Mouse (Mus musculus) layer of hippocampus, adult 9-10 months (tissue): ENCODE measurements around the gene Gm20671.
"Not testable (repeated sequence)": the region's sequence is repeated elsewhere in the genome, so short reads cannot be mapped to it uniquely, and the experiment has no call there.

Experiments used
- DNase-seq: peaks from one replicate; pipeline ENCODE4 v3.0.0; 2022; ENCODE audit warnings: low spot score

Gene Gm20671

DNA sequence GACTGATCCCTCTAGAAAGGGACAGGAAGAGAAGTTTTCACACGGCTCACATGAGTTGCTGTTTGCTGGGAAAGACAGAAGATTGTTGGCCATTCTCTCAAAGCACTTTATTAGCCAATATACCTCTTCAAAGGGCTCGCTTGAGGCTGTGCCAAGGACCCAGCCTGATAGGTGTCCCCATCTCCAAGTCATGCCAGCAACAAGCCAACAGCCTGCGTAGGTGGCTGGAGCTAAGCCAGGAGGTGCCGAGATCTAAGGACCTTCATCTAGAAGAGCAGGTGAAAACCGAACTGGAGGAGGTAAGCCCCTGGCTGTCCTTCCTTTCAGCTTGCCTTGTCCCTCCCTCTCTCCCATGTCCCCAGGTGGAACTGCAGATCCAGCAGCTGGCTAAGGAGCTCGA lies 91.1 kb downstream of the Gm20671 start:
- no peak for DNase-seq

DNA sequence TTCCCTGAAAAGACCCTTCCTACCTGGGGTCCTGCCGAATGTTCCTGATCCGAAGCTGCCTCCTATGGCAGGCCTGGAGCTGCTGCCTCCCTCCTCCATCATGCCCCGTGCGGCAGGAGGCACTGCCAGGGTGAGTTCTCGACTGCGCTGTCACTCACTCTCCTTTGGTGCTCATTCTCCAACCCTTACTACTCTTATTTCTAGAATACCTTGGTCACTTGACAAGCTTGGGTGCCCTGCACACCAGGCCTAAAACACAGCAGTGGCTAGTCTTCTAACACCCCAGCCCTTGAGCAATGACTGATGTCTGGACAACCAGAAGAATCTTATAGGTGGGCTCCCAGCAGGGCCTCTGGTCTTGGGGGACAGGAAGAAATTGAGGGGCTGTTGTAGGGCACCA lies 93.0 kb downstream of the Gm20671 start:
- DNase-seq, result not testable (repeated sequence)

DNA sequence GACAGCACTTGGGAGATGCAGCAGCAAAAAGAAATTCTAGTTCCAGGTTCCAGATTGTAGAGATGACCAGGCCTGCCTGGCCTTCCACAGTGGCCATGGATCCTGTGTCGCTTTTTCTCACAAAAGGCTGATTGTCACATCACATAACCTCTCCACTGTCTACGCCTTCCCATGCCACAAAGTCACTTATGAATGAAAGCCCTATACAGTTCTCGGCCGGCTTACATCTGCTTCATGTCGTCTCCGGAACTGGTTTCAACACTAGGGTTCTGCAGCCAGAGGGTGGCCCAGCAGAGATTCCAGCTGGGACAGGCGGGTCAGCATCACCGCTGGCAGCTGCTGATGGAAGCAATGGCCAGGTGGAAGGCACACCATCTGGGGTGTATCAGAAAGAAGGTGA lies 98.1 kb downstream of the Gm20671 start:
- no peak for DNase-seq

DNA sequence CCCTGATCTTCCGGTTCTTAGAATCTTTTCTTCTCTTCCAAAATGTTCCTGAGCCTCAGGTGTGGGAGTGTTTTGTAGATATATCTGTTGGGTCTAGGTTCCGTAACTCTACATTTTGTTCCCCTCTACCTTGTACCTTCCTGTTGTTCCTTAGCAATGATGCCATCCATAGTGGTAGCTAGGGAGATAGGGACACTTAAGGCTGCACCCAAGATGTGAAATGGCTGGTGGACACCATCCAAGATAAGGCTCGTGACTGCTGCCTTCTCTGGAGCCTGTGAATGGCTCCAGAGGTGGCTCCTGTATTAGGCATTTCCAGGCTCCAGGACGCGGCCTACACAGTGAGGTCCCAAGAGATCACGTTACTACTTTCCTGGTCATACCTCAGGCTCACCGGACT lies 98.6 kb downstream of the Gm20671 start:
- no peak for DNase-seq

DNA sequence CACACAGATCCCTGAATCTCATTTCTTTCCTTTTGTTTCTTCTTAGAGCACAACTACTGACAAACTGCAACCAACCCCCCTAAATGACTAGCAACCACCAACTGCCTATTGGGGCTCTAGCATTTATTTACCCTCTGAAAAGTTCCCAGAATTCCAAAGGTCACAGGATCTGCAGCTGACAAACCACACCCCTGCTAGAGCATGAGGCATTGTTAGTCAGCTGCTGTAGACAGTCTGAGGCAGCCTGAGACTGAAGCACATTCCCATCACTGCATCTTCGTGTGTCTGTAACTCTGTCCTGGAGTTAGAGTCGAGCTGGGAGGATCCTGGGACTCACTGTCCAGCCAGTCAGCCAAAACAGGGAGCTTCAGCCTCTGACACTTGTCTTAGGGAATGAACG lies 101.5 kb downstream of the Gm20671 start:
- not testable (repeated sequence) for DNase-seq

DNA sequence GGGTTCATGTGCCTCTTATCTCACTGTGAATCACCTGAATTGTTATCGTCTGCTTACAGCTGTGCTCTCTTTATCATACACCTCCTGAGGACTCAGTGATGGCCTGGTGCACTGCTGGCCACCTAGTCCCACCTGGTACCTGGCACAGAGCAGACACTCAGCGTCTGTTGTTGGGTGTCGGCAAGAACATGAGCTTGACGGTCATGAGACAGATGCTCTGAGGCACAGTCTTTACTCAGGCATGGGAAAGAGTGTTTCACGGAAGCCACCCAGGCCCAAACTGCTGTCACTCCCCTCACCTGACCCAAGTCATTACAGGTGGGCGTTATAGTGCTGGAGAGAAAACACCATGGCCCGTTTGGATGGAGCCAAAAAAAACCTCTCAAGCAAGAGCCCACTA lies 102.9 kb downstream of the Gm20671 start:
- no peak for DNase-seq

DNA sequence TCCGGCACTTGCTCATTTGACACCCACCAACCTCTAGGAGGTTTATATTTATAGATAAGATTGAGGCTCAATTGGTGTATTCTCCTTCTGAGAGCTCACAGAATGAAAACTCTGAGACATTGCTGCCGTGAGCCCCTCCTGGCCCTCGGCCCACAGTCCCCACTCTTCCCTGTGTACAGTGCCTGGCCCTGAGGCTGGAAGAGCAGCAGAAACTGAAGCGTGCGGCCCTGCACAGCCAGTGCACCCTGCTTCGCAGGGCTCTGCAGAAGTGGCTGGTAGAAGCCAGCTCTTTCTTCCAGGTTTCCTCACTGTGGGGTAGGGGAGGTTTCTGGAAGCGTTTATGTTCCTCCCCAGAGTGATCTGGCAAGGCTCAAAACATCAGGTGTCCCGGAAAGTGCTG lies 104.2 kb downstream of the Gm20671 start:
- DNase-seq, result not testable (repeated sequence)

DNA sequence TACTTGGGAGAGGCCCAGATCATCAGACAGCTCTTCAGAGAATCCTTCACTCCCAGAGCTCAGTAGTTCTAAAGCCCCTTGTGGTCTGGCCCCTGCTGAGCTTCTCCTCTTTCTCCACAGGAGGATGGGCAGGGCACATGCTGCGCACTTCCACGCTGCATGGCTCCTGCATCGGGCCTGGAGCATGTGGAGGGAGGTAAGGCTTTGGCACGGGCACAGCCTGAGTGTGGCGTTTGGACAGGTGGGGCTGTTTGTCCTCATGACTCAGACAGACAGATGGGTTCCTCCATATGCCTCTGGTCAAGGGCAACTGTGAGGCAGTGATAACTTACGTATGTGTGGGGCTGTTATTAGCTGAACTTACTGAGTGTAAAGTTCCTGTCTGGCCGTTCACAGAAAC lies 104.6 kb downstream of the Gm20671 start:
- no peak for DNase-seq

DNA sequence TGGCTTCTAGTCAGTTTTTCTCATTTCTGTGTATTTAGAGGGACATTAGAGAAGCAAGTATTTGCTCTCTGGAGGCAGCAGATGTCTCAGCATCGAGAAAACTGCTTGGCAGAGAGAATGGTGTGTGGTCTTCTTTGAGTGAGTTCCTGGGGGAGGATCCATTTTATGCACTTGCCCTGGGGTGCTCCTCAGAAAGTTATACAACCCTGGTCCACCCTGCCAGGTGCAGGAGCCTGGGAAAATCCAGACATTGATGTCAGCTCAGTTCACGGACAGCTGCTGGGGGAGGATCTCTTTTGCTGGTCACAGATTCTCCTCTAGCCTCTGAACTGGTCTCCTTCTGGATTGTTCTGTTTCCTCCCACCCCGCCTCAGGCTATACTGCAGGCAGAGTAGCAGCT lies 105.6 kb downstream of the Gm20671 start:
- DNase-seq, result no peak

DNA sequence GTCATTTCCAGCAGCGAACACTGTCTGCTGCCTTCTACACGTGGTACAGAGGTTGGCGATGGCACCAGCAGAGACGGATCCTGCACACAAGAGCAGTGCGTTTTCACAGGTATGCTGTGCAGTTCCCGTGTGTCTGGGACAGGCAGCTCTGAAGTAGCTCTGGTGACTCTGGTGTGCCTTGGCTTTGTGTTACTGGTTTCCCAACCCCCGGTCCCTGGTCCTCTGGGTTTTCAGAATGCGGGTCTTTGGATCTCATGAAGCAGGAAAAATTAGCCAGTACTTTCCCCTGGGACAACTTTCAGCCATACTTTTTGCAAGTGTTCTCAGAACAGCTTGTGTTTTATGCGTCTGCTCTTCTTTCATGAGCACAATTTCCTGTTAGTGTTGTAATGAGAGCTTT lies 106.5 kb downstream of the Gm20671 start:
- no peak for DNase-seq

DNA sequence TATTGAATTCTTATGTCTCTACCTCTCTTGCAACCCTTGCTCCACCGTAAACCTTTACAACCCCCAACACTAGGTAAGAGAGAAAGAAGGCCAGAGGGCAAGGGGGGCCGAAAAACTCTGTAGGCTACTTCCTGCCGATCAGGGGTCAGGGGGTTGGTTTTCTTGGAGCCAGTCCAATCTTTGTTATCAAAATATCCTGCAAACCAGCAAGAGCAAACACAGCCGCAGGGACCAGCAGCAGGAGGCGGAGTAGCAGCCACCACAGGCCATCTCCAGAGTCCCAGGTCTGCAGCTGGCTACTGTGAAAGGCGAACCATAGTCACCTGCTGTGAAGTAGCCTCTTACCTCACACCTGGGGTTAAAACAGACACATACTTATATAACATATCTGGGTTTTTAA lies 108.0 kb downstream of the Gm20671 start:
- no peak for DNase-seq

DNA sequence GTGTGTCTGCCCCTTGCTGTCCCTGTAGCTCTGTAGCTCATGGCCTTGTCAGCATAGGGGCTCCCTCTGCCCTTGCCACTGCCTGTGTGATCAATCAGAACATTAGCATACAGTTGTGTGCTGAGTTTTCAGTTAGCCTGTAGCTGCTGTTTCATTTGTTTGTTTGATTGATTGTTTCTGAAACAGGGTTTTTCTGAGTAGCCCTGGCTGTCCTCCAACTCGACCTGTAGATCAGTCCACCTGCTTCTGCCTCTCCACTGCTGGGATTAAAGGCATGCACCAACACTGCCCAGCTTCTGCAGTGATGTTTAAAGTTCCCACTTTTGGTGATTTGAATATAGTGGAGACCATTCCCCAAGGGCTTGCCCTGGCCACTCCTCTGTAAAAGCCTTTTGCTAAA lies 109.2 kb downstream of the Gm20671 start:
- no peak for DNase-seq

DNA sequence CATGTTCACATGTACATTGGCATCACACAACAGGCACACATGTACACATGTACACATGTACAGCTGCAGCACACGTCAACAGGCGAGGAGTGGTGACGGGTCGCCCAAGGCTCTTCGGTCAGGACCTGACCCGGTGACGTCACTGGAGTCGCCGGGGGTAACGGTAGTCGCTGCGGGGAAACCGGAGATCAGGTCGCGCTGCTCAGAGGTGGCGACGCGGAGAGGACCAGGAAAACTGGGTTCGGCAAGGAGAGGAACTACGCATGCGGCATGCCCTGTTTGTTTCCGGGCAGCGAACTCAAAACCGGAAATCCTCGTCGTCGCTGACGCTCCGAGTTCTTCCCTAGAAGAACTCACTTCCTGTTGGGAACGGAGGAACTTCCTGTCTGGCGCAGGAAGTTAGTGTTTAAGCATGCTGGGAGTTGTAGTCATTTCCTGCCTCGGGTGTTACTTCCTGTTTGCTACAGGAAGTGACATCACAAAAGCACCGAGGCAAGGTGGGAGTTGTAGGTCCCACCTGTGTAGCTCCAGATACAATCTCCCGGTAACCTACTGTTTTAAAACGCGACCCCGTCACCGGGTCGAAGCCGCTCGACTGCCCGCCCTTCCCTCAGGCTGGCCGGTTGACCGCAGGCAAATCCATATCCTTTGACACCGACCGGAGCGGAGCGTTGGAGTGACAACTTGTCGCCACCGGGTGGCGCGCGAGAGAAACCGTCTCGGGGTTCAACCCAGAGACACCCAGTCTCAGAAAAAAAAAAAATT lies 113.0 kb downstream of the Gm20671 start:
- peak; percentile 92 for DNase-seq

DNA sequence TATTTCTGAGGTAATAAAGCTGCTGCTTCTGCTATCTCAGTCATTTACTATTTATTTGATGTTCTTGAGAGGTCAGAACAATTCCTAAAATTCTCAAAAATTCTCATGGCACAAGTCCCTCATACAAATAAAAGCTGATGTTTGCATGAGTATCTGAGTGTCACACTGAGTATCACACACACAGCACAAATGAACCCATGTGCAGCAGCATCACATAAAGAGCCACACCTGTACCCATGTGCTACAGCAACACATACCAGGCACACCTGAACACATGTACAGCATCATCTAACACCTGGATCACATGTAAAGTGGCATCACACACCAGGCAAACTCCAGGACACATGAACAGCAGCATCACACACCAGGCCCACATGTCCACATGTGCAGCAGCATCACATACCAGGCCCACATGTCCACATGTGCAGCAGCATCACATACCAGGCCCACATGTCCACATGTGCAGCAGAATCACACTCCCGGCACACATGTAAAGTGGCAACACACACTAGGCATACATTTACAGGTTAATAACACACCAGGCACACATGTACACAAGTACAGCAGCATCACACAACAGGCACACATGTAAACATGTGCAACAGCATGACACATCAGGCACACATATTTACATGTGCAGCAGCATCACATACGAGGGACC lies 113.7 kb downstream of the Gm20671 start:
- DNase-seq, result no peak

DNA sequence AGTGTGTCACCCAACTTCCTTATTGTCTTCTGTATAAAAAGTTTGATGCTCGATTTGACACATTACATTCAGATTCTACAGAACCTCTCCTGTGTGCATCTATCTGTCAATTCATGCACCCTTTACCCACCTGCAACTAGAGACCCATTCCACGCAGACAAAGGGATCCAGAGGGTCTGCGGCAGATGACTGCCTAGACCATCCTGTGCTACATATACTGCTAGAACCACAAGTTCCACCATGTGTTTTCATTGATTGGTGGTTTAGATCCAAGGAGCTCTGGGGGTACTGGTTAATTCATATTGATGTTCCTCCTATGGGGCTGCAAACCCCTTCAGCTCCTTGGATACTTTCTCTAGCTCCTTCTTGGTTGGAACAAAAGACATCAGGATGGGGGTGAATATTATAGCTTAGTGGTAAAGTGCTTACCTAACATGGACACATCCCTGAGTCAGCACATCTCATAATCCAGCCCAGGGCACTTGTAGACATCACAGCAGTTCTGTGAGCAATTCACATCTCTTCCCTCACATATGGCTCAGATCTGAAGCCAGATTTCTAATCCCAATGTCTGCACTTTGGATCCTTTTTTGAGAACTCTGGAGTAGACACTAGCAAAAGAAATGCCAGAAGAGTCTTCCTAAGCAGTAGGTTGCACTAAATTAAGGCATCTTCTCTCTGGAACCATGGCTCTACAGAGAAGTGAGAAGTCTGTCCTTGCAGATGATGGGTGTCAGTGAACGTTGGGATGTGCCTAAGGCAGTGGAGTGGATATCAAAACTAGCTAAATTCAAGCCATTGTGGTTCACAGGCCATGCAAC lies 114.5 kb downstream of the Gm20671 start:
- no peak for DNase-seq

DNA sequence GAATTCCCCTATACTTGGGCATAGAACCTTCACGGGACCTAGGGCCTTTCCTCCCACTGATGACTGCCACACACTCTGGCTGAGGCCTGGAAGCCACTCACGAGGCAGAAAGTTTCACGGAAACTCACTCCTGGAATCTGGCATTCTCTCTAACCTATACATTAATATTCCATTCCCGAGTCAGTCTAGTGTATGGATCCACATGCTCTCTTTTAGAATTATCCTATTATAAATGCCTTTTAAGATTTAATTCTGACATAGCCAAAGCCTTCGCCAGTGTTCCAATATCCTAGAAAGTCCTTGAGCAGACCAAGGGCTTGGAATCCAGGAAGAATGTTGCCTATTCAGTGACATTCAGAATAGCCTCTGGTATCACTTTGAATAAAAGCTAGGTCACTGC lies 115.4 kb downstream of the Gm20671 start:
- no peak for DNase-seq

DNA sequence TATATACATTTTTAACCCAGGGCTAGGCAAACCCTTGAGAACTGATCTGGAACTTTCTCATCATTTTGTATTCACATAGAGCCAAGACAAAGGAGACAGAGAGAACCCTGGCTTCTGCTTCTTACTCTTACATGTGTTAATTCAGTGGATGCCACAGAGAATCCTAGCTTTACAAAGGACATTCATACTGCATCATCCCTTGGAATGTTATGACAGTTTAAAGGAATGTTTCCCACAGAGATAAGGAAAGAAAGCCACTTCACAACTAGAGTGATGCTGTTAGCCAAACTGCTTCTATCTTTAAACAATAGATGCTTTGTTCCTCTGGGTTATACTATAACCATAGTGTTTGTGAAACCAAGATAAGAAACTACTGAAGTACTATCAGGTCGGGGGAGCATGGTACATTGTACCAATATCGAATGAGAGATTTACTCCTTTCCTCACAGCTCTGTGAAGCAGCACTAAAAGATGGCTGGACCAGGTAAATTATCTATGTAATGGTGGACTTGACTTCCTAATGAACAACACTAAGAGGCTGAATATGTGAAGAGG lies 120.6 kb downstream of the Gm20671 start:
- no peak for DNase-seq

DNA sequence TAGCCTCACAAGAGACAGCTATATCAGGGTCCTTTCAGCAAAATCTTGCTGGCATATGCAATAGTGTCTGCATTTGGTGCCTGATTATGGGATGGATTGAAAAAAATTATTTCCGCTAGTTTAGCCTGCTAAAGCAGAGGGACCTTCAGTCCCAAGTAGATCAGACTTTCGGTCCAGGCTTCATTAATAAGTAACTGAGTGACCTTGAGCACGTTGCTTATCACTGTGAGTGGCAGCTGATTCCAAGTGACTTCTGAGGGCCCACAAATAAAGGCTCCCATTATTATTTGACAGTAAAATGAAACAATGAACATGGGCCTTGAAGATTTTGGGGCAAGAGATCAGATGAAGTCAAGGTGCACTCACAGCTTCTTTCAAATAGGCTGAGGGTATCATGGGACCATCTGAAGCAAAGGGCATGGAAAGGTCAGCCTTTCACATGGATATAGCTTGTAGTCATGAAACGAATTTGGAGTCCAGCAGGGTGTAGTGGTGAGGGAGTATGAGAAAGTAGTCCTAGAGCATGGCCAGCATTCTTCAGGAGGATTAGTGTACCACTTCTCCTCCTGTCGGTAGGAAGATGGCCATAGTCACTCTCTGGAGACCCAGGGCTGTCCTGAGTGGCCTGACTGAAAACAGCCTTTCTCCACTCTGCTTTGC lies 129.6 kb downstream of the Gm20671 start:
- no peak for DNase-seq

DNA sequence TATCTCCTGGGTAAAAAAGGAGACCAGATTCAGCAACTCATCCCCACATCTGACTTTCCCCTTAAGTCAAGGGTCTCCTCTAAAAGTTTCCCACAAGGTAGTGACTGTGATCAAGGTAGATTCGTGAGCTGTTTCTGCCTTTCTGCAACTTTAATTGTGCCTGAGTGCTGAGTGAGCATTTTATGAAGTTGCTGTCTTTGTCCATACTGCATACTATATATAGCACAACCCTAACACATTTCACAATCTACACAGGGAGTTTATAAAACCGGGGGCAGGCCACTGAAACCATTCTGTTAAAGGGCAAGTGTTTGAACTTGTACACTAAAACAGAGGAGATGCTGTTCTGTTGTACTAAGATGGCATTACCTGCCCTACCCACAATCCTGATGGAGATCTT lies 133.5 kb downstream of the Gm20671 start:
- DNase-seq, result no peak
